ENCODE assay signal across 27 mouse cellular contexts in the genomic region with DNA sequence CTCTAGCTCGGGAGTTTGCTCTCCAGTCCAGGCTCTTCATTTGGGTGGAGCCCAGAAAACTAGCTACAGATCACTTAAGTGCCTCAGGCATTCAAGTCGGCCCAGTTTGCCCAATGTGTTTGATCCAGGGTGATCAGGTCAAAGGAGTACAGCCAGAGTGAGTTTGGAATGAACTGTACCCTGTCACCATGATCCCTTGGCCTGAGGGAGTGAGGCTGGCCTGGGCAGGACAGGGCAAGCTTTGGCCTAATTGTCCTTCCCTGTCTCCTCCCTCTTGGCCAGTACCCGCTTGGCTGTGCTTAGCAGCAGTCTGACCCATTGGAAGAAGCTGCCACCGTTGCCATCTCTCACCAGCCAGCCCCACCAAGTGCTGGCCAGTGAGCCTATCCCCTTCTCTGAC. TPM values are rescaled to one million over a fixed set of nuclear protein-coding genes. Genes with fewer than 3 reads are reported as not detected.
DNase-seq lines count a peak whose midpoint lies in the region; ATAC-seq and TF ChIP-seq lines count a peak whose summit lies in the region.
"Had no signal": no experiment of that assay in that cellular context is flagged by ENCODE, and none has a peak within 500 bp of the region (broad histone marks: within the 10 kb centered on the region; RNA-seq: fewer than 3 reads in every experiment).

No protein-coding gene starts in this region.

- no peaks in the 10 kb centered on the region for H3K36me3 ChIP-seq in heart, adult 2 months (ENCODE audit: control insufficient read depth, insufficient read depth, low read length)
- H3K36me3 ChIP-seq in midbrain, embryonic 13.5 days, result peaks cover 55% of the 10 kb centered on the region
- peaks cover 11% of the 10 kb centered on the region for H3K36me3 ChIP-seq in stomach, postnatal 0 days (ENCODE audit: control insufficient read depth, insufficient read depth, low read length)

- no peak overlapping the region for H3K9ac ChIP-seq in heart, adult 2 months (ENCODE audit: low read depth, low read length)
- no peak overlapping the region for H3K9ac ChIP-seq in midbrain, embryonic 13.5 days (replicated peaks)
- H3K9ac ChIP-seq in stomach, postnatal 0 days (ENCODE audit: low read length), result no peak overlapping the region
- H3K9ac ChIP-seq: embryonic facial prominence, embryonic 13.5 days; forebrain, embryonic 15.5 days; heart, embryonic 13.5 days; neural tube, embryonic 13.5 days had no signal

- peaks cover 7% of the 10 kb centered on the region for H3K4me1 ChIP-seq in heart, adult 2 months (ENCODE audit: control insufficient read depth, insufficient read depth, low read length)
- H3K4me1 ChIP-seq in midbrain, embryonic 13.5 days (replicated peaks), result peaks cover 26% of the 10 kb centered on the region
- H3K4me1 ChIP-seq in stomach, postnatal 0 days (replicated peaks; ENCODE audit: control insufficient read depth, insufficient read depth), result peaks cover 5% of the 10 kb centered on the region

- H3K9me3 ChIP-seq in midbrain, embryonic 13.5 days, result no peaks in the 10 kb centered on the region
- no peaks in the 10 kb centered on the region for H3K9me3 ChIP-seq in stomach, postnatal 0 days (ENCODE audit: control insufficient read depth, low read length)
- H3K9me3 ChIP-seq: embryonic facial prominence, embryonic 13.5 days; forebrain, embryonic 15.5 days; heart, embryonic 13.5 days; neural tube, embryonic 13.5 days had no signal

- H3K27me3 ChIP-seq in heart, adult 2 months (ENCODE audit: control insufficient read depth, insufficient read depth, low read length), result no peaks in the 10 kb centered on the region
- H3K27me3 ChIP-seq in midbrain, embryonic 13.5 days, result no peaks in the 10 kb centered on the region
- no peaks in the 10 kb centered on the region for H3K27me3 ChIP-seq in stomach, postnatal 0 days (ENCODE audit: control insufficient read depth, insufficient read depth, low read length)
- H3K27me3 ChIP-seq: embryonic facial prominence, embryonic 13.5 days; forebrain, embryonic 15.5 days; heart, embryonic 13.5 days; neural tube, embryonic 13.5 days; Patski had no signal

- H3K4me3 ChIP-seq in heart, adult 2 months, result no peak overlapping the region
- H3K4me3 ChIP-seq in layer of hippocampus, adult 2 months, result no peak overlapping the region
- H3K4me3 ChIP-seq in midbrain, embryonic 13.5 days (replicated peaks), result no peak overlapping the region
- H3K4me3 ChIP-seq in stomach, postnatal 0 days (ENCODE audit: low read depth, low read length), result no peak overlapping the region
- H3K4me3 ChIP-seq: embryonic facial prominence, embryonic 13.5 days; forebrain, embryonic 15.5 days; heart, embryonic 13.5 days; neural tube, embryonic 13.5 days had no signal

- peak overlapping the region; percentile 21; the same call in 1 of the 2 replicates for H3K27ac ChIP-seq in heart, adult 2 months
- H3K27ac ChIP-seq in layer of hippocampus, adult 2 months, result peak overlapping the region; percentile 100; the same call in 1 of the 2 replicates
- no peak overlapping the region for H3K27ac ChIP-seq in midbrain, embryonic 13.5 days
- no peak overlapping the region for H3K27ac ChIP-seq in stomach, postnatal 0 days (replicated peaks)
- H3K27ac ChIP-seq: embryonic facial prominence, embryonic 13.5 days; forebrain, embryonic 15.5 days; heart, embryonic 13.5 days; hindbrain, postnatal 0 days; neural tube, embryonic 13.5 days had no signal

- H3K4me2 ChIP-seq in midbrain, embryonic 13.5 days (replicated peaks), result no peak overlapping the region
- no peak overlapping the region for H3K4me2 ChIP-seq in stomach, postnatal 0 days (replicated peaks; ENCODE audit: low read depth)
- H3K4me2 ChIP-seq: embryonic facial prominence, embryonic 13.5 days; forebrain, embryonic 15.5 days; heart, embryonic 13.5 days; liver, embryonic 11.5 days; neural tube, embryonic 13.5 days had no signal

- H3K79me2 ChIP-seq in heart, adult 2 months (replicated peaks; ENCODE audit: control insufficient read depth, insufficient read depth, low read length), result peaks cover 2% of the 10 kb centered on the region; the same call in 1 of the 2 replicates

- no peak for ATAC-seq in midbrain, embryonic 13.5 days
- no peak for ATAC-seq in stomach, postnatal 0 days (ENCODE audit: low FRiP score, low TSS enrichment)
- ATAC-seq: CD4-positive, CD25-positive, alpha-beta regulatory T cell, adult 4 months; forebrain, embryonic 15.5 days; hindbrain, postnatal 0 days; intestine, postnatal 0 days; Patski had no signal

- no peak for TF ChIP-seq CTCF in heart, adult 2 months (IDR thresholded peaks at IDR 0.05)
- TF ChIP-seq CTCF in layer of hippocampus, adult 2 months (conservative IDR thresholded peaks at IDR 0.05), result no peak
- TF ChIP-seq CTCF in stomach, postnatal 0 days (IDR thresholded peaks at IDR 0.05; ENCODE audit: low read depth), result no peak

- TF ChIP-seq POLR2A in heart, adult 2 months (IDR thresholded peaks at IDR 0.05; ENCODE audit: insufficient read depth, low read depth, low read length), result no peak

- TF ChIP-seq EP300 in heart, adult 2 months (IDR thresholded peaks at IDR 0.05; ENCODE audit: insufficient read depth, low read depth, low read length), result no peak
- TF ChIP-seq EP300 in stomach, postnatal 0 days (optimal IDR thresholded peaks at IDR 0.05), result no peak

- intact Hi-C loops in heart, adult 2 months (cut with DNase I), result no loop called here
- intact Hi-C loops in heart, postnatal 10 days (cut with DNase I), result no loop called here

- peak; percentile 55 for DNase-seq in adrenal gland, postnatal 10 days
- DNase-seq in adrenal gland, postnatal 25 days, result no peak
- peak in 1 of 2 experiments; percentile 54 for DNase-seq in heart, adult 2 months
- no peak for DNase-seq in heart, postnatal 10 days
- no peak for DNase-seq in layer of hippocampus, adult 2 months (ENCODE audit: low spot score in 2 of 2)
- no peak for DNase-seq in layer of hippocampus, postnatal 10 days (ENCODE audit: low spot score in 2 of 2)
- DNase-seq in stomach, postnatal 0 days (ENCODE audit: low spot score), result no peak
- DNase-seq: cerebellum, adult 9-10 months; heart, postnatal 4 days; left cerebral cortex, postnatal 4 days; lung, adult 18-20 months; lung, postnatal 14 days; midbrain, embryonic 14.5 days; spleen, adult 18-20 months; thymus, adult 18-20 months; thymus, postnatal 4 days had no signal

- 57% methylated on average over 4 of the region's 4 CpGs for WGBS in heart, adult 2 months
- 93% methylated on average over 4 of the region's 4 CpGs for WGBS in midbrain, embryonic 13.5 days
- 76% methylated on average over 4 of the region's 4 CpGs for WGBS in stomach, postnatal 0 days

RNA-seq across cellular contexts. Expression of gene Tomt, which starts 4.0 kb away (rescaled TPM):
- under 1 TPM in 1 of 2 experiments, not detected in 1; 0.12 TPM for total RNA-seq in adrenal gland, postnatal 10 days (2021)
- not detected in 2 replicates for total RNA-seq in adrenal gland, postnatal 25 days (2021)
- total RNA-seq in heart, adult 2 months (2021), result not detected
- polyA plus RNA-seq in heart, adult 2 months (2012; rRNA removed), result 0.12 TPM in 1 of 2 replicates, not detected in the other
- total RNA-seq in heart, postnatal 10 days (2021), result not detected
- total RNA-seq in layer of hippocampus, adult 2 months (2021), result under 1 TPM in 1 of 2 experiments, not detected in 1; 0.20 TPM
- under 1 TPM in 1 of 2 experiments, not detected in 1; 0.11 TPM for total RNA-seq in layer of hippocampus, postnatal 10 days (2021)
- polyA plus RNA-seq in midbrain, embryonic 13.5 days (2015; fragmentation: Nextera tagmentation; extraction: Ambion mirVana), result 0.35 and 0.77 TPM in 2 replicates
- 0.15 TPM in 1 of 2 replicates, not detected in the other for polyA plus RNA-seq in stomach, postnatal 0 days (2015; fragmentation: Nextera tagmentation; extraction: Ambion mirVana)
- total RNA-seq: heart, postnatal 4 days; layer of hippocampus, adult 18-20 months; left cerebral cortex, postnatal 4 days had no signal
- polyA plus RNA-seq: CD4-positive, CD25-positive, alpha-beta regulatory T cell, adult 4 months had no signal

RNA-seq across cellular contexts. Expression of gene Lamtor1, which starts 4.4 kb away (rescaled TPM):
- total RNA-seq in adrenal gland, postnatal 10 days (2021), result 100 to 1,000 TPM; 116 to 126 TPM
- 99.9 and 103 TPM in 2 replicates for total RNA-seq in adrenal gland, postnatal 25 days (2021)
- 100 to 1,000 TPM; 104 to 125 TPM for total RNA-seq in heart, adult 2 months (2021)
- 244 and 272 TPM in 2 replicates for polyA plus RNA-seq in heart, adult 2 months (2012; rRNA removed)
- 100 to 1,000 TPM in 1 of 2 experiments, 10 to 100 TPM in 1; 99.8 to 107 TPM for total RNA-seq in heart, postnatal 10 days (2021)
- total RNA-seq in layer of hippocampus, adult 2 months (2021), result 10 to 100 TPM; 90.2 to 95.6 TPM
- total RNA-seq in layer of hippocampus, postnatal 10 days (2021), result 10 to 100 TPM; 98.0 to 98.3 TPM
- polyA plus RNA-seq in midbrain, embryonic 13.5 days (2015; fragmentation: Nextera tagmentation; extraction: Ambion mirVana), result 146 and 158 TPM in 2 replicates
- 119 and 122 TPM in 2 replicates for polyA plus RNA-seq in stomach, postnatal 0 days (2015; fragmentation: Nextera tagmentation; extraction: Ambion mirVana)

RNA-seq across cellular contexts. Expression of gene Lrrc51, which starts 23.6 kb away (rescaled TPM):
- 1 to 10 TPM; 8.4 TPM for total RNA-seq in adrenal gland, postnatal 10 days (2021)
- 13.3 and 17.2 TPM in 2 replicates for total RNA-seq in adrenal gland, postnatal 25 days (2021)
- 1 to 10 TPM; 3.0 to 4.5 TPM for total RNA-seq in heart, adult 2 months (2021)
- polyA plus RNA-seq in heart, adult 2 months (2012; rRNA removed), result 7.5 and 11.6 TPM in 2 replicates
- 1 to 10 TPM; 2.4 to 2.9 TPM for total RNA-seq in heart, postnatal 10 days (2021)
- total RNA-seq in layer of hippocampus, adult 2 months (2021), result 1 to 10 TPM; 5.4 to 5.9 TPM
- total RNA-seq in layer of hippocampus, postnatal 10 days (2021), result 1 to 10 TPM; 5.2 to 6.5 TPM
- 9.6 and 10.6 TPM in 2 replicates for polyA plus RNA-seq in midbrain, embryonic 13.5 days (2015; fragmentation: Nextera tagmentation; extraction: Ambion mirVana)
- polyA plus RNA-seq in stomach, postnatal 0 days (2015; fragmentation: Nextera tagmentation; extraction: Ambion mirVana), result 6.8 and 7.0 TPM in 2 replicates

RNA-seq across cellular contexts. Expression of gene Numa1, which starts 23.8 kb away (rescaled TPM):
- 100 to 1,000 TPM; 117 to 151 TPM for total RNA-seq in adrenal gland, postnatal 10 days (2021)
- 168 and 210 TPM in 2 replicates for total RNA-seq in adrenal gland, postnatal 25 days (2021)
- 10 to 100 TPM; 88.3 to 93.8 TPM for total RNA-seq in heart, adult 2 months (2021)
- polyA plus RNA-seq in heart, adult 2 months (2012; rRNA removed), result 53.3 and 63.3 TPM in 2 replicates
- 100 to 1,000 TPM in 1 of 2 experiments, 10 to 100 TPM in 1; 97.4 to 113 TPM for total RNA-seq in heart, postnatal 10 days (2021)
- total RNA-seq in layer of hippocampus, adult 2 months (2021), result 100 to 1,000 TPM; 114 to 118 TPM
- 10 to 100 TPM; 64.7 to 71.6 TPM for total RNA-seq in layer of hippocampus, postnatal 10 days (2021)
- 63.0 and 70.7 TPM in 2 replicates for polyA plus RNA-seq in midbrain, embryonic 13.5 days (2015; fragmentation: Nextera tagmentation; extraction: Ambion mirVana)
- 20.7 and 21.9 TPM in 2 replicates for polyA plus RNA-seq in stomach, postnatal 0 days (2015; fragmentation: Nextera tagmentation; extraction: Ambion mirVana)

RNA-seq across cellular contexts. Expression of gene Folr1, which starts 39.5 kb away (rescaled TPM):
- total RNA-seq in adrenal gland, postnatal 10 days (2021), result 1 to 10 TPM; 1.7 to 2.3 TPM
- 6.8 and 7.9 TPM in 2 replicates for total RNA-seq in adrenal gland, postnatal 25 days (2021)
- total RNA-seq in heart, adult 2 months (2021), result not detected
- 0.39 and 2.1 TPM in 2 replicates for polyA plus RNA-seq in heart, adult 2 months (2012; rRNA removed)
- total RNA-seq in heart, postnatal 10 days (2021), result 1 to 10 TPM in 1 of 2 experiments, under 1 TPM in 1; 0.72 to 1.2 TPM
- 1 to 10 TPM in 1 of 2 experiments, not detected in 1; 1.2 TPM for total RNA-seq in layer of hippocampus, adult 2 months (2021)
- total RNA-seq in layer of hippocampus, postnatal 10 days (2021), result 10 to 100 TPM in 1 of 2 experiments, 1 to 10 TPM in 1; 1.3 to 17.2 TPM
- 11.1 and 13.2 TPM in 2 replicates for polyA plus RNA-seq in midbrain, embryonic 13.5 days (2015; fragmentation: Nextera tagmentation; extraction: Ambion mirVana)
- polyA plus RNA-seq in stomach, postnatal 0 days (2015; fragmentation: Nextera tagmentation; extraction: Ambion mirVana), result 3.2 and 4.0 TPM in 2 replicates
- polyA plus RNA-seq: CD4-positive, CD25-positive, alpha-beta regulatory T cell, adult 4 months had no signal

Comparison
In these comparisons a context has a peak if more than half of its experiments do, and no peak if none do; other contexts are left out.
1. H3K27ac ChIP-seq: peak in heart, adult 2 months (single experiment) and layer of hippocampus, adult 2 months (single experiment); none in midbrain, embryonic 13.5 days (single experiment) and stomach, postnatal 0 days (single experiment).